Mouse (Mus musculus) kidney, adult 2 months (tissue): ENCODE data around the gene Dchs1. TPM values are rescaled to one million over a fixed set of nuclear protein-coding genes. Genes with fewer than 3 reads are reported as not detected.

Source experiments
- DNase-seq: peaks from one replicate; pipeline ENCODE4 v3.0.0; 2021
- H3K27ac ChIP-seq: fragments of 200-500 bp; 2 replicates; pipeline ENCODE4 v1.5.1; 2012; ENCODE audit warnings: low read depth, low read length, control low read depth, inconsistent platforms; ENCODE audit not compliant: insufficient read depth
- H3K27me3 ChIP-seq: fragments of 200-500 bp; replicated peaks from 2 replicates; pipeline ENCODE4 v1.6.1; 2012; ENCODE audit warnings: mild to moderate bottlenecking, moderate library complexity, low read length, inconsistent platforms; ENCODE audit not compliant: control insufficient read depth, insufficient read depth
- H3K36me3 ChIP-seq: fragments of 200-500 bp; 2 replicates; pipeline ENCODE4 v1.6.1; 2012; ENCODE audit warnings: mild to moderate bottlenecking, moderate library complexity, low read length, inconsistent platforms; ENCODE audit not compliant: control insufficient read depth, insufficient read depth
- H3K4me1 ChIP-seq: fragments of 200-500 bp; 2 replicates; pipeline ENCODE4 v1.6.1; 2011; ENCODE audit warnings: low read length; ENCODE audit not compliant: control insufficient read depth, insufficient read depth
- H3K4me3 ChIP-seq: fragments of 200-500 bp; 2 replicates; pipeline ENCODE4 v1.5.1; 2011; ENCODE audit warnings: mild to moderate bottlenecking, low read depth, low read length, control low read depth; ENCODE audit not compliant: insufficient read depth
- CTCF ChIP-seq: fragments of 200-500 bp; conservative IDR thresholded peaks from 2 replicates; pipeline ENCODE4 v1.5.1; 2011; ENCODE audit warnings: low read depth, mild to moderate bottlenecking, control low read depth, low read length, moderate library complexity, mixed read lengths; ENCODE audit not compliant: insufficient read depth, insufficient read length
- POLR2A ChIP-seq: fragments of 200-500 bp; IDR thresholded peaks from one replicate; pipeline ENCODE4 v1.6.1; 2011; ENCODE audit warnings: low read depth, low read length, control low read depth
- WGBS: fragments of 180-500 bp; shearing (Covaris S2); methylation state at CpG from one replicate; pipeline ENCODE4 v1.1.7; 2018; 5-methylcytosine and 5-hydroxymethylcytosine counted together
- polyA plus RNA-seq: library from polyadenylated mRNA; depleted of rRNA; stranded (reverse); fragments of >200 nt; gene quantifications from 2 replicates; pipeline ENCODE4 v1.2.3, GENCODE M21; 2012; rRNA removed

The Dchs1 gene
- polyA plus RNA-seq, 1 experiment: 5.9 TPM

DNA sequence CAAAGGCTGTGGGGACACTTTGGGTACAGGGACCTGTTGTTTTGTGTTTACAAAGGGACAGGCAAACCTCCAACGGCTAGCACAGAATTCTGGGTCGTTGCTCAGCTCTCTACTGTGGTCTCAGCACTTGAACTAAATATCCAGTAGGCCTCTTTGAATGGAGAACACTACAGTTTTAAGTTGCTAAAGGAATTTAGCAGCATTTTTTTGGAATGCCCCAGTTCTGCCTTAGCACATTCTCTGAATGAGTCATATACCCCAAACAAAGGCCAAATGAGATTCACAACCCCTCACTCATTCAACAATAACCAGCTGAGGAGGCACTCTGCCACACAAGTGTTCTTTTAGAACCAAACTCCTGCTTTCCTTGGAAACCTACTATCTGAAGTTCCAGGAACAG lies 65.5 kb downstream of the Dchs1 start:
- no peaks in the 10 kb centered on the region for H3K27me3 ChIP-seq
- H3K27ac ChIP-seq: no peak overlapping the region
- WGBS: 64% methylated on average over 2 of the region's 2 CpGs
- no peaks in the 10 kb centered on the region for H3K4me1 ChIP-seq
- H3K36me3 ChIP-seq: no peaks in the 10 kb centered on the region
- TF ChIP-seq CTCF (no peak), POLR2A (no peak)
- H3K4me3 ChIP-seq: no peak overlapping the region
- DNase-seq: no peak

- no peak for DNase-seq
- TF ChIP-seq POLR2A (no peak), CTCF (no peak)
- WGBS: 58% methylated on average over 3 of the region's 3 CpGs
- H3K27ac ChIP-seq: no peak overlapping the region
- no peaks in the 10 kb centered on the region for H3K36me3 ChIP-seq
- H3K27me3 ChIP-seq: no peaks in the 10 kb centered on the region
- H3K4me1 ChIP-seq: no peaks in the 10 kb centered on the region
- H3K4me3 ChIP-seq: no peak overlapping the region
Measured at GRCm38 (mm10) chr7:105715366-105715765, 72.1 kb downstream of the Dchs1 start.

- H3K27ac ChIP-seq: no peak overlapping the region
- H3K4me3 ChIP-seq: no peak overlapping the region
- no peaks in the 10 kb centered on the region for H3K36me3 ChIP-seq
- WGBS: 93% methylated on average over 5 of the region's 5 CpGs
- no peaks in the 10 kb centered on the region for H3K27me3 ChIP-seq
- no peaks in the 10 kb centered on the region for H3K4me1 ChIP-seq
- DNase-seq: no peak
- TF ChIP-seq POLR2A: no peak
- TF ChIP-seq CTCF: no peak
Measured at GRCm38 (mm10) chr7:105708733-105709132, 78.7 kb downstream of the Dchs1 start.

DNA sequence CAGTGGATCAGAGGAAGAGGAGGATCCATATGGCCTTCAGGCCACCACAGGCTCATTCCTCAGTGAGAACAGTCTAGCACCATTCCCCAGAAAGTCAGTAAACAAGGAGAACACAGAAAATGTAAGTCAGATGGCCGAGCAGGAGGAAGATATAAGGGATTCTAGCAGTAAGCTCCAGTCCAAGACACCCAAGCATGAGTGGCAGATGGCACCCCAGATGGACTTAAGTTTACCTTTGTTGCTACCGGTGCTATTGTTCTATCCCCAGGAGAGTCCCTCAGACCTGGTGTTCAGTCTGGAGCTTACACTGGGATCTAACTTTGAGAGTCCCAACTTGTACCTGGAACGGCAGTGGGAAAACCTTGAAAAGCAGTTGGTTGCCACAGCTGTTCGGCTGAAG lies 83.6 kb downstream of the Dchs1 start:
- TF ChIP-seq CTCF: no peak
- no peak for TF ChIP-seq POLR2A
- no peaks in the 10 kb centered on the region for H3K4me1 ChIP-seq
- H3K4me3 ChIP-seq: no peak overlapping the region
- H3K27me3 ChIP-seq: no peaks in the 10 kb centered on the region
- 91% methylated on average over 4 of the region's 4 CpGs for WGBS
- H3K27ac ChIP-seq: no peak overlapping the region
- no peaks in the 10 kb centered on the region for H3K36me3 ChIP-seq
- no peak for DNase-seq

- 87% methylated on average over 16 of the region's 16 CpGs for WGBS
- DNase-seq: no peak
Measured at GRCm38 (mm10) chr7:105703184-105703583, 84.3 kb downstream of the Dchs1 start.

More at GRCm38 (mm10) chr7:105703184-105703583, 84.3 kb downstream of the Dchs1 start:
- Histone ChIP-seq H3K4me1 (no peaks in the 10 kb centered on the region), H3K4me3 (no peak overlapping the region), H3K27ac (no peak overlapping the region), H3K36me3 (no peaks in the 10 kb centered on the region), H3K27me3 (no peaks in the 10 kb centered on the region)
- no peak for TF ChIP-seq CTCF

Other genes with a start within 250 kb of the Dchs1 start
- gene Smpd1, start 233.3 kb downstream of the Dchs1 start, polyA plus RNA-seq: 109 and 144 TPM in 2 replicates
- 35.4 and 46.2 TPM in 2 replicates for gene Apbb1, start 206.0 kb downstream of the Dchs1 start, polyA plus RNA-seq
- gene Hpx, start 187.5 kb downstream of the Dchs1 start, polyA plus RNA-seq: 0.34 and 0.61 TPM in 2 replicates
- 43.9 and 62.0 TPM in 2 replicates for gene Trim3, start 154.1 kb downstream of the Dchs1 start, polyA plus RNA-seq
- 108 and 115 TPM in 2 replicates for gene Timm10b, start 147.6 kb downstream of the Dchs1 start, polyA plus RNA-seq
- gene Arfip2, start 147.2 kb downstream of the Dchs1 start, polyA plus RNA-seq: 65.6 and 67.0 TPM in 2 replicates
- 216 and 222 TPM in 2 replicates for gene Gm45799, start 147.1 kb downstream of the Dchs1 start, polyA plus RNA-seq
- 2.3 and 2.8 TPM in 2 replicates for gene Dnhd1, start 136.8 kb downstream of the Dchs1 start, polyA plus RNA-seq
- 128 and 137 TPM in 2 replicates for gene Ilk, start 51.1 kb downstream of the Dchs1 start, polyA plus RNA-seq
- 7.5 TPM in 2 replicates for gene Rrp8, start 50.3 kb downstream of the Dchs1 start, polyA plus RNA-seq
- gene Taf10, start 43.3 kb downstream of the Dchs1 start, polyA plus RNA-seq: 423 and 437 TPM in 2 replicates
- gene Tpp1, start 35.4 kb downstream of the Dchs1 start, polyA plus RNA-seq: 251 and 309 TPM in 2 replicates
- 271 and 278 TPM in 2 replicates for gene Mrpl17, start 23.4 kb upstream of the Dchs1 start, polyA plus RNA-seq
- 3.5 and 4.0 TPM in 2 replicates for gene Gm4070, start 166.3 kb upstream of the Dchs1 start, polyA plus RNA-seq